In the genomic region with DNA sequence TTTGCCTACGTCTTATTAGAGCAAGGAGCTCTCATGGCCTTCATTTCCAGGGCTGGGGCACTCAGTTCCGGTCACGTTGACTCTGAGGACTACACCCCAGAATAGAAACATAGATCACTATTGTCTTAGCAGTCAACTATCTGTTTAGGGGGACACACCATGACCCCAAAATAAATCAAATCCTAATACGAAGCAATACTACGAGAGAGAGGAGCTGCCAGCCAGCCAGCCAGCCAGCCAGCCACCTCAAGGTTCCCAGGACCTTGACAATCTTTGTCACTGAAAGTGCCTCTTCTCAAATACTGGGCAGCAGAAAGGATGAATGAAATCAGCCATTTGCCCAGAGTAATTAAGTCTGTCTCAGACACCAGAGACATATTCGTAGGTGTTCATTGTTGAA, we compare ENCODE assay signal across 11 mouse cellular contexts.
"Had no signal": no experiment of that assay in that cellular context is flagged by ENCODE, and none has a peak within 500 bp of the region (broad histone marks: within the 10 kb centered on the region; RNA-seq: fewer than 3 reads in every experiment).

No protein-coding gene starts in this region.

- H3K4me1 ChIP-seq: neural tube, embryonic 12.5 days had no signal

- H3K4me3 ChIP-seq: midbrain, embryonic 13.5 days; midbrain, embryonic 15.5 days; neural tube, embryonic 12.5 days had no signal

- DNase-seq: liver, postnatal 0 days; lung, embryonic 14.5 days; lung, postnatal 10 days; right cerebral cortex, postnatal 14 days; spleen, adult 18-20 months; thymus, adult 18-20 months; thymus, postnatal 14 days; thymus, postnatal 36 days had no signal
